Mouse (Mus musculus) embryonic facial prominence, embryonic 12.5 days (tissue): ENCODE measurements around the gene Entr1. TPM values are rescaled to one million over a fixed set of nuclear protein-coding genes. Genes with fewer than 3 reads are reported as not detected.
A peak's percentile ranks its signal among the peaks of the same experiment; 100 is the strongest.

Experiments used
- ATAC-seq: fragments of 200-750 bp; cut with Nextera tagmentation; 2 replicates; pipeline ENCODE4 v1.8.0; 2017; ENCODE audit not compliant: insufficient number of reproducible peaks, insufficient read depth, low FRiP score, low TSS enrichment
- H3K27ac ChIP-seq: fragments of 300-500 bp; sonication (generic); 2 replicates; pipeline ENCODE4 v1.5.1; 2016; ENCODE audit warnings: mild to moderate bottlenecking
- H3K27me3 ChIP-seq: fragments of 300-500 bp; sonication (generic); 2 replicates; pipeline ENCODE4 v1.6.1; 2016; ENCODE audit warnings: mild to moderate bottlenecking, moderate library complexity
- H3K36me3 ChIP-seq: fragments of 300-500 bp; sonication (generic); 2 replicates; pipeline ENCODE4 v1.6.1; 2016; ENCODE audit warnings: mild to moderate bottlenecking
- H3K4me1 ChIP-seq: fragments of 300-500 bp; sonication (generic); 2 replicates; pipeline ENCODE4 v1.6.1; 2016
- H3K4me2 ChIP-seq: fragments of 300-500 bp; sonication (generic); replicated peaks from 2 replicates; pipeline ENCODE4 v1.6.1; 2016; ENCODE audit warnings: mild to moderate bottlenecking, moderate library complexity
- H3K4me3 ChIP-seq: fragments of 300-500 bp; sonication (generic); 2 replicates; pipeline ENCODE4 v1.5.1; 2016; ENCODE audit warnings: mild to moderate bottlenecking
- H3K9ac ChIP-seq: fragments of 300-500 bp; sonication (generic); 2 replicates; pipeline ENCODE4 v1.6.1; 2016; ENCODE audit warnings: mild to moderate bottlenecking, moderate library complexity
- H3K9me3 ChIP-seq: fragments of 300-500 bp; sonication (generic); 2 replicates; pipeline ENCODE4 v1.6.1; 2016; ENCODE audit warnings: mild to moderate bottlenecking, moderate library complexity
- WGBS: fragments of 180-500 bp; shearing (Covaris S2); methylation state at CpG from one replicate; pipeline ENCODE4 v1.1.7; 2016; 5-methylcytosine and 5-hydroxymethylcytosine counted together
- polyA plus RNA-seq: library from polyadenylated mRNA; unstranded; fragments of >200 nt; fragmentation: Nextera tagmentation; extraction: Ambion mirVana; gene quantifications from 2 replicates; pipeline ENCODE4 v1.2.1, GENCODE M21; 2016

The Entr1 gene
- polyA plus RNA-seq, 1 experiment from 2014 or later: 188 TPM

- 93% methylated on average over 2 of the region's 2 CpGs for whole genome bisulfite sequencing
- peaks cover 79% of the 10 kb centered on the region for H3K36me3 ChIP-seq
- H3K9ac ChIP-seq: no peak overlapping the region
- no peaks in the 10 kb centered on the region for H3K9me3 ChIP-seq
- no peaks in the 10 kb centered on the region for H3K27me3 ChIP-seq
- H3K27ac ChIP-seq: 0 out of 2 replicates have a peak overlapping the region, but pooled peaks have one; percentile 12
- H3K4me1 ChIP-seq: no peaks in the 10 kb centered on the region
- no peak overlapping the region for H3K4me2 ChIP-seq
- no peak overlapping the region for H3K4me3 ChIP-seq
- no peak for ATAC-seq
Measured at GRCm38 (mm10) chr2:26341510-26341981, 47.6 kb downstream of the Entr1 start.

- Histone ChIP-seq H3K4me1 (no peaks in the 10 kb centered on the region), H3K9ac (no peak overlapping the region), H3K36me3 (peaks cover 55% of the 10 kb centered on the region), H3K9me3 (no peaks in the 10 kb centered on the region), H3K4me2 (no peak overlapping the region), H3K4me3 (no peak overlapping the region), H3K27me3 (no peaks in the 10 kb centered on the region), H3K27ac (no peak overlapping the region)
- 92% methylated on average over 5 of the region's 5 CpGs for WGBS
- no peak for ATAC-seq
Measured at GRCm38 (mm10) chr2:26339204-26339551, 49.9 kb downstream of the Entr1 start.

GRCm38 (mm10) chr2:26338302-26339203 is 50.6 kb downstream of the Entr1 start:
- Histone ChIP-seq H3K4me1 (no peaks in the 10 kb centered on the region), H3K9ac (no peak overlapping the region), H3K4me2 (no peak overlapping the region), H3K4me3 (no peak overlapping the region), H3K27me3 (no peaks in the 10 kb centered on the region), H3K36me3 (peaks cover 50% of the 10 kb centered on the region), H3K27ac (no peak overlapping the region), H3K9me3 (no peaks in the 10 kb centered on the region)
- no peak for ATAC-seq
- WGBS: 81% methylated on average over 9 of the region's 13 CpGs

Other genes starting within 250 kb of the Entr1 start
- gene Lhx3, start 181.0 kb downstream of the Entr1 start, polyA plus RNA-seq: 1.3 and 3.1 TPM in 2 replicates
- gene Qsox2, start 151.8 kb downstream of the Entr1 start, polyA plus RNA-seq: 17.9 and 19.5 TPM in 2 replicates
- 0.08 and 0.18 TPM in 2 replicates for gene Ccdc187, start 94.8 kb downstream of the Entr1 start, polyA plus RNA-seq
- 82.6 and 91.1 TPM in 2 replicates for gene Gpsm1, start 73.8 kb downstream of the Entr1 start, polyA plus RNA-seq
- gene Dnlz, start 37.2 kb downstream of the Entr1 start, polyA plus RNA-seq: 31.8 and 33.1 TPM in 2 replicates
- 0.87 and 0.97 TPM in 2 replicates for gene Card9, start 28.4 kb downstream of the Entr1 start, polyA plus RNA-seq
- gene Snapc4, start 8.7 kb downstream of the Entr1 start, polyA plus RNA-seq: 39.2 and 42.7 TPM in 2 replicates
- gene Pmpca, start within 50 bp of the Entr1 start, polyA plus RNA-seq: 108 and 112 TPM in 2 replicates
- gene Inpp5e, start 19.9 kb upstream of the Entr1 start, polyA plus RNA-seq: 30.1 and 31.5 TPM in 2 replicates
- 26.2 and 28.3 TPM in 2 replicates for gene Sec16a, start 55.9 kb upstream of the Entr1 start, polyA plus RNA-seq
- gene Notch1, start 127.3 kb upstream of the Entr1 start, polyA plus RNA-seq: 16.4 and 20.3 TPM in 2 replicates
- 97.3 and 101 TPM in 2 replicates for gene Egfl7, start 190.7 kb upstream of the Entr1 start, polyA plus RNA-seq
- gene Gm20532, start 197.3 kb upstream of the Entr1 start, polyA plus RNA-seq: not detected in 2 replicates
- gene Agpat2, start 215.1 kb upstream of the Entr1 start, polyA plus RNA-seq: 17.0 and 17.8 TPM in 2 replicates
- gene Fam69b, start 239.1 kb upstream of the Entr1 start, polyA plus RNA-seq: 66.0 and 75.2 TPM in 2 replicates